Mouse (Mus musculus) kidney, postnatal 25 days (tissue): ENCODE measurements around the gene Lrrc75b.

ENCODE experiments used
- DNase-seq, 2 experiments: peaks; one replicate each; pipeline ENCODE4 v3.0.0; 2021; ENCODE audit warnings: mixed read lengths in 2 of 2

Lrrc75b gene

GRCm38 (mm10) chr10:75566765-75567164 lies 6.6 kb upstream of the Lrrc75b start:
- peak in 1 of 2 experiments; percentile 26 for DNase-seq

- DNase-seq = no peak
These were observed 6.2 kb upstream of the Lrrc75b start for GRCm38 (mm10) chr10:75566321-75566720.

DNA sequence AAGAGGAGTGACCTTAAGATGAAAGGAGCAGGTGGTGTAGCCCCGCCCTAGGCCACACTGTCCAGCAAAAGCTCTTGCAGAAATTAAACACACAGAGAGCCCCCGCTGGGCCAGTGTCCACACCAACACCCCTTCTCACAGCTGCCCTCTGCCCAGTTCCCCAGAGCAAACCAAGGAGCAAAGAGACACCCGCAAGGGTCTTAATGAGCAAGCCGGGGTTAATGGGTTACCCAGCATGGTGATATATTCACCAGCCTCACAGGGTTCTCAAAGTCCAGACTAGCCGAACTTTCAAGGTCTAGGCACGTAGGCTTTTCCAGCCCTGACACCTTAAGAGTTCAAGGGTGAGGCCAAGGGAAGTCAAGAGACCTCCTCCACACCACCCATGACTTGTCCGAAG lies 5.8 kb upstream of the Lrrc75b start:
- peak; percentile 85 to 96 for DNase-seq

DNA sequence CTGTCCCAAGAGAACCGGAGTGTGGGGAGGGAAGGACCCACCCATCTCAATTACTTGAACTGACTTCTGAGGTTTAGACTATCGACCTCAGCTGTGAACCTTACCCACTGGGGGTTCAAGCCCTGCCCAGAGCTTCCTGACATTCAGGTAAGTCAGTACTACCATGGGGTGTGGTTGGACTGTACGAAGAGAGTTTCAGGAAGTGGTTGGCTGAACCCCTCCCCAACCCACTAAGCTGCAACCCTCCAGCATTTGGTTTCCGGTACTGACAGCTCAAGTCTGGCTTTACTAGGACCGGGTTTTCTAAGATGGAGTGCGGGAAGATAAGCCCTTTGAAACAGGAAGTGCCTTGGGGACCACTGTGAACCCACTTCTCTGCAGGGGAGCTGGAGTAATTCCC lies 5.3 kb upstream of the Lrrc75b start:
- peak in 1 of 2 experiments; percentile 65 for DNase-seq

GRCm38 (mm10) chr10:75564687-75565265 lies 4.6 kb upstream of the Lrrc75b start:
- peak in 1 of 2 experiments; percentile 40 for DNase-seq

- no peak for DNase-seq
These were observed 2.5 kb upstream of the Lrrc75b start for GRCm38 (mm10) chr10:75562596-75562995.

DNA sequence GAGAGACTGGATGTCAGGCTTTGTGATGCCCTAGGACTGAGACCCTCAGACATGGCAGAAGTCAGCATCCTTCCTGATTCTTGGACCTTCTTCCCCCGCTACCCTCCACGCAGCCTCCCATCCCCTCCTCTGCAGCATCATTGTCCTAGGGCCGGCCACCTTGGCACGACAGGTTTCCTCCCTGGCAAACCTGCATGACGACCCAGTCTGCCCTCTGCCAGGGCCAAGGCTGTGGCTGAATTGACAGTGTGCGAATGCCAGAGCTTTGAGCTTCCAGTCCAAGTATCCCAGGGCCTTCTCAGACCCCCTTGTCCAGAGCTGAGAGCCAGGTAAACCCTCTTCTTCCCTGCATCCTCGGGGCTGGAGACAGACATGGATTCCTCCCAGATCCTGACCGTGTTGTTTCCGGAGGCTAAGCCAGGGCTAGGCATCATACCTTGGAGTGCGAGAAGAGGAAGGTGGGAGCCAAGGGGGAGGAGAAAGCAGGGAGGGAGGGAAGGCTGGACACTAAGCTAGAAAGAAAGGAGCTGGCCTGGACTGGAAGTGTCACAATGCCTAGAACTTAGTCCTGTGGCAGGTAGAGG lies 1.0 kb upstream of the Lrrc75b start, which contains the start of gene Ggt1:
Gene Ggt1 (plus strand): TSS at position 534 of the 584 bp plus-strand sequence.
- DNase-seq = peak in 1 of 2 experiments; percentile 38

GRCm38 (mm10) chr10:75560549-75560899 lies 394 bp upstream of the Lrrc75b start:
- DNase-seq = no peak

DNA sequence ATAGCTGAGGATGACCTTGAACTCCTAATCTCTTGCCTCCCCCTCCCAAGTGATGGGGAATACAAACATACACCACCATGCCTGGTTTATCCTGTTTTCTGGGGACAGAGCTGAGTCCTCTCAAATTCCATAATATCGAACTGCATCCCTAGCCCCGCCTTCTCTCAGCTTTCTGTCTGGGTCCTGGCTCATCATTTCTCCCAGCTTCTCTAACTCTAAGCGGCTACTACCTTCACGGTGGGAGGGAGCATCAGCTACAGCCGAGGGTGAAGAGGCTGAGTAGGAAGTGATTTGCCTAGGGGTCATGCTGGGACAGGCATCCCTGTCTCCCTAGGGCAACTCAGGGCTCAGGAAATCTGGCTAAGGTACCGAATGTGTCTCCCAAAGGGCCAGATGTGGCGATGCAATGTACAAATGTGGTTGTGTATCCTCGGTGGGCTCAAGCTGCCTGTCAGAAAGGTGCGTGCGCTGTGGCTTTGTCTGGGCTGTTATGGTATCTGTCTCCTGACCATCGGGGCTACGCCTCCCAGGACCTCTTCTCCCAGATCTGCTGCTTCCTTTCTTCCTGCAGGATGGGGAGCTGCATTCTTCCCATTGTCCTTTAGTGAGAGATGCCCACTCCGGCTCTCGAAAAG lies 972 bp downstream of the Lrrc75b start:
- DNase-seq = peak in 1 of 2 experiments; percentile 5

DNA sequence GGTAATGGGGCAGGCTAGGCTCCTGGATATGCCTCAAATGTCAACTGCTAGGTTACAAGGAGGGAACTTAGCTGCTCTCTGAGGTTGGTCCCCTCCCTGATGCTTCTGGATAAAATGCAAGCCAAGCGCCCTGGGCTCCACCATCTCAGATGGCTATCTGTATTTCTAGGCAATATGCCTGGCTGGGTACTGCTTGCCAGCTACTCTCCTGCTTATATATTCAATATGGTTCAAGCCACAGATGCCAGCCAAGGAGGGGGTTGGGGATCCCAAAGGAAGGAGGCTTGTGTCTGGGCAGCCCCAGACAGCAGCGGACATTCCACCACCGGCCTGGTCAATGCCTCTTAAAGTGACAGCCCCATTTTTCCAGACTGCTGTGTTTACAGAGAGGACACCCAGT lies 1.6 kb downstream of the Lrrc75b start:
- DNase-seq = peak in 1 of 2 experiments; percentile 62

- no peak for DNase-seq
These were observed 4.1 kb downstream of the Lrrc75b start for GRCm38 (mm10) chr10:75556026-75556425.

DNA sequence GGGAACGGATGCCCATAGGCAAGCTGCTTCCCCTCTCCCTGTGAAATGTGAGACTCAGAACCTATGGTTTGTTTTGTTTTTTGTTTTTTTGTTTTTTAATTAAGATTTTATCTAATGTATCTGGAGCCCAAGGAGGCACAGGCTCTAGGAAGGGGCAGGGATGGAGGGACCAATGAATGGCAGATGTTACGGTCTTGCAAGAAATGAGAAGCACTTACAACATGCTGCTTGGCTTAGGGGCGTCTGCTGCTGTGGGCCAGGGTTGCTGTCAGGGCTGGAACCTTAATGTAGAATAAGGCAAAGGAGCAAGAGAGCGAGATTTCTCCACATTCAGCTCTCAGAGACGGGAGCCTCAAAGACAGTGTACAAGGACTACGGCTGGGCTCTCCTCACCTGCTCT lies 4.6 kb downstream of the Lrrc75b start:
- DNase-seq = no peak

DNA sequence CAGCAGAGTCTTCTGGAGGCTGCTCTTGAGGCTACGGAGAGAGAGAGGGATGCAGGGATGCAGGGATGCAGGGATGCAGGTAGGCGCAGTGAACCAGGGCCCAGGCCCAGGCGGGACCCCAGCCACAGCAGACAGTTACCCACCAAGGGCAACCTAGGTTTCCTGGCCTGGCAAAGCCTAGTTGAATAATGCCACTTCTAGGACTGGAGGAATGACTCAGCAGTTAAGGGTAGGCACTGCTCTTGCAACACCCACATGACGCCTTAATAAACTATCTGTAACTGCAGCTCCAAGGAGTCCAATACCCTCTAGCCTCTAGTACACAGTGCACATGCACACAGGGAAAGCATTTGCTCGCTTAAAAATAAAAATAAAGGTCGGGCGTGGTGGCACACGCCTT lies 6.0 kb downstream of the Lrrc75b start:
- DNase-seq = no peak

DNA sequence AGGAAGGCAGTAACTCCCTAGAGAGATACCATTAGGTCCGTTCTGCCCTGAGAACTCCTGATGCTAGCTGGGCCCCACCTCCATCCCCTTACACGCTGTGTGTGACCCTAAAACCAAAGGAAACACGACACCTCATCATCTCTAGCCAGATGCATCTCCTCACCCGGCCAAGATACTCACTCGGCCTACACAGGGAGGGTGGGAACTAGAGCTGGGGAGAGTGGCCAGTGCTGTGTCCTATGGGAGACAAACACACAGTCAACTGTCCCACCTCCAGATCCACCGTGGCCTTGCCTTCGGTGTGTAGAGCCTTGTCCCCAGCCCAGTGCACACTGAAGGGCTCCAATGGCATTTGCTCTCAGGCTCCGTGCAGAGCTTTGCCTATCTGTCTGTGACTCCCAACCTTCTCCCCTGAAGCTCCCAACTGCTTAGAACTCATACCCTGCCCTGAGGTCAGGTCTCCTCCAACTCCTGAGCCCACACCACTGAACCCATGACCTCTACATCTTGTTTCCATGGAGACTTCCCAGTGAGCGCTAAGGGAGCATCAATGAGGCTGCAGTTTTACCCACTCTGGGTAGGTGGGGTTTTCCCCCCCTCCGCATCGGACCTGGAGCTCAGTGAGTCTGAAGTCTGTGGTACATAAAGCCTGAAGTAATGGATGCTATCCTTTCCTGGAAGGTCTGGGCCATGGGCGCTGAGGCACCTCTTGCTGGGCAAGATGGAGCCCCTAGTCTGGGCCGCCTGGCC lies 7.3 kb downstream of the Lrrc75b start:
- DNase-seq = no peak

- no peak for DNase-seq
These were observed 8.0 kb downstream of the Lrrc75b start for GRCm38 (mm10) chr10:75552106-75552505.

DNA sequence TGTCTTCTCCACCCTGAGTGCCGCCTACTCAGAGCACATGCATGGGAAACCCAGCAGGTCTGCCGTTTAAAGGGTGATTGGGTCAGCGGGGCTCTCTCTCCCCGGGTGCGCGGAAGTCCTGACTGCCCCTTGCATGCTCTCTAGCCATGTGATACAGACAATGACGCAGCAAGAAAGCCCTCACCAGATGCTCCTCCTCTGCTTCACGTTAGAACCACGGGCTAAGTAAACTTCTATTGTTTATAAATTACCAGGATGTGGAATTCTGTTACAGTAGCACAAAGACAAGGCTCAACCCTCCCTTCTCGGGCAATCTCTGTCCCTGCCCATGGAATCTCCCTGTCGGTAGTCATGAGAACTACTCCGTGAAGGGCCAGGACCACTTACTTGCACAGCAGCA lies 9.0 kb downstream of the Lrrc75b start:
- DNase-seq = peak in 1 of 2 experiments; percentile 39

- peak in 1 of 2 experiments; percentile 18 for DNase-seq
These were observed 10.2 kb downstream of the Lrrc75b start for GRCm38 (mm10) chr10:75549886-75550285.

GRCm38 (mm10) chr10:75548486-75548885 lies 11.6 kb downstream of the Lrrc75b start:
- no peak for DNase-seq

- DNase-seq = no peak
These were observed 12.2 kb downstream of the Lrrc75b start for GRCm38 (mm10) chr10:75547901-75548300.

- no peak for DNase-seq
These were observed 24.0 kb downstream of the Lrrc75b start for GRCm38 (mm10) chr10:75536123-75536522.

DNA sequence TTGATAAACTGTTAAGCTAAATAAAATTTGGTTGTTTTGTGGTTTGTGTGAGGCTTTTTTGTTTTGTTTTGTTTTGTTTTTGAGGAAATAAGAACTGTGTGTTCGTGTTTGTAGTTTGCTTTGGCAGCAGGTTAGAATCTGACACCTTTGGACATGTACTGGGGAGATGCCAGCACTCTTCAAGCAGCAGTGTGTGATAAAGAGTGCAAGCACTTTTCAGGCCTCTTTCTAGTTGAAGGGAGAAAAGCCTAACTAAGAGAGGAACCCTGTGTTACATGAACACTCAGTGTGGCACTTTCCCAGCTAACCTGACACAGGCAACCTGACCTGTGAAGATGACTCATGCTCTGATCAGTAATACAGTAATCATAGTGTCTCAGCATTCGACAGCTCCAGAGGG lies 24.7 kb downstream of the Lrrc75b start:
- DNase-seq = no peak

DNA sequence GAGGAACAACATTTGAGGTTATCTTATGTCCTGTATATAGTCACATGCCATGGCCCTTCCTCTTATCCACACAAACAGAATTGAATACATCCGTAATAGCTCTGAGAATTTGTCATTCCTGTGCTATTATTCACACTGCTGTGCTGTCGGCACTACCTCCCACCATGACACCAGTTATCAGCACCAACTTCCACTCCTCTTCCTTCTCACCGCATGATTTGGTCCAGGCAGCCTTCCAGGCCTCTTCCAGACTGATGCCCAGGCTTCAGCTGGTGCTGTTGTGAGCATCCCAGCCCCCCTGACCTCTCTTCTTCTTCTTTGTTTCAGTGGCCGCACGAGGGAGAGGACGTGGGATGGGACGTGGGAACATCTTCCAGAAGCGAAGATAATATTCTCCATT lies 25.2 kb downstream of the Lrrc75b start:
- no peak for DNase-seq

- DNase-seq = no peak
These were observed 25.9 kb downstream of the Lrrc75b start for GRCm38 (mm10) chr10:75534216-75534615.
